Mouse (Mus musculus) hindbrain, embryonic 12.5 days (tissue): ENCODE measurements around the gene Tmem151b. TPM values are rescaled to one million over a fixed set of nuclear protein-coding genes. Genes with fewer than 3 reads are reported as not detected.
A peak's percentile ranks its signal among the peaks of the same experiment; 100 is the strongest.

Experiments
- ATAC-seq: fragments of 200-750 bp; cut with Nextera tagmentation; 2 replicates; pipeline ENCODE4 v1.8.0; 2017; ENCODE audit warnings: moderate TSS enrichment; ENCODE audit not compliant: low FRiP score
- H3K27ac ChIP-seq: fragments of 300-500 bp; sonication (generic); 2 replicates; pipeline ENCODE4 v1.5.1; 2016; ENCODE audit warnings: mild to moderate bottlenecking
- H3K27me3 ChIP-seq: fragments of 300-500 bp; sonication (generic); 2 replicates; pipeline ENCODE4 v1.6.1; 2016; ENCODE audit warnings: mild to moderate bottlenecking
- H3K36me3 ChIP-seq: fragments of 300-500 bp; sonication (generic); 2 replicates; pipeline ENCODE4 v1.6.1; 2016; ENCODE audit warnings: mild to moderate bottlenecking
- H3K4me1 ChIP-seq: fragments of 300-500 bp; sonication (generic); 2 replicates; pipeline ENCODE4 v1.6.1; 2016
- H3K4me2 ChIP-seq: fragments of 300-500 bp; sonication (generic); replicated peaks from 2 replicates; pipeline ENCODE4 v1.6.1; 2016; ENCODE audit warnings: mild to moderate bottlenecking
- H3K4me3 ChIP-seq: fragments of 300-500 bp; sonication (generic); 2 replicates; pipeline ENCODE4 v1.5.1; 2016; ENCODE audit warnings: mild to moderate bottlenecking
- H3K9ac ChIP-seq: fragments of 300-500 bp; sonication (generic); 2 replicates; pipeline ENCODE4 v1.6.1; 2016; ENCODE audit warnings: mild to moderate bottlenecking, moderate library complexity
- H3K9me3 ChIP-seq: fragments of 300-500 bp; sonication (generic); replicated peaks from 2 replicates; pipeline ENCODE4 v1.6.1; 2016; ENCODE audit warnings: mild to moderate bottlenecking
- WGBS: fragments of 180-500 bp; shearing (Covaris S2); methylation state at CpG from one replicate; pipeline ENCODE4 v1.1.7; 2016; 5-methylcytosine and 5-hydroxymethylcytosine counted together
- polyA plus RNA-seq: library from polyadenylated mRNA; unstranded; fragments of >200 nt; fragmentation: Nextera tagmentation; extraction: Ambion mirVana; gene quantifications from 2 replicates; pipeline ENCODE4 v1.2.1, GENCODE M21; 2016

Gene Tmem151b
- polyA plus RNA-seq, 1 experiment from 2014 or later = 13.0 TPM

- peaks cover 57% of the 10 kb centered on the region for H3K27me3 ChIP-seq
- H3K4me3 ChIP-seq = no peak overlapping the region
- no peak for ATAC-seq
- H3K4me1 ChIP-seq = peaks cover 62% of the 10 kb centered on the region
- peak overlapping the region; percentile 71 for H3K4me2 ChIP-seq
- 78% methylated on average over 5 of the region's 5 CpGs for WGBS
- no peaks in the 10 kb centered on the region for H3K9me3 ChIP-seq
- H3K36me3 ChIP-seq = peaks cover 20% of the 10 kb centered on the region
- H3K27ac ChIP-seq = no peak overlapping the region
- H3K9ac ChIP-seq = no peak overlapping the region
Observed at GRCm38 (mm10) chr17:45547461-45548190, 1.9 kb downstream of the Tmem151b start.

- Histone ChIP-seq H3K4me1 (peaks cover 61% of the 10 kb centered on the region), H3K4me3 (no peak overlapping the region), H3K27ac (no peak overlapping the region), H3K9ac (no peak overlapping the region), H3K9me3 (no peaks in the 10 kb centered on the region), H3K27me3 (peaks cover 62% of the 10 kb centered on the region), H3K36me3 (peaks cover 20% of the 10 kb centered on the region), H3K4me2 (no peak overlapping the region)
- 62% methylated on average over 16 of the region's 16 CpGs for WGBS
- no peak for ATAC-seq
Observed at GRCm38 (mm10) chr17:45546941-45547340, 2.5 kb downstream of the Tmem151b start.

- ATAC-seq = no peak
Observed at GRCm38 (mm10) chr17:45545278-45545961, 4.1 kb downstream of the Tmem151b start.

GRCm38 (mm10) chr17:45544873-45545277, 4.6 kb downstream of the Tmem151b start:
- H3K4me3 ChIP-seq = peak overlapping the region; percentile 18
- no peaks in the 10 kb centered on the region for H3K9me3 ChIP-seq
- H3K27ac ChIP-seq = no peak overlapping the region
- H3K4me2 ChIP-seq = peak overlapping the region; percentile 47
- H3K4me1 ChIP-seq = peaks cover 48% of the 10 kb centered on the region
- H3K36me3 ChIP-seq = peaks cover 20% of the 10 kb centered on the region
- peaks cover 78% of the 10 kb centered on the region for H3K27me3 ChIP-seq
- ATAC-seq = no peak
- 2% methylated on average over 44 of the region's 46 CpGs for WGBS
- 0 out of 2 replicates have a peak overlapping the region, but pooled peaks have one; percentile 38 for H3K9ac ChIP-seq

More at GRCm38 (mm10) chr17:45545278-45545961, 4.1 kb downstream of the Tmem151b start:
- WGBS = 5% methylated on average over 74 of the region's 74 CpGs
- Histone ChIP-seq H3K9ac (0 out of 2 replicates have a peak overlapping the region, but pooled peaks have one; percentile 38), H3K27ac (no peak overlapping the region), H3K4me2 (peak overlapping the region; percentile 47), H3K4me3 (peak overlapping the region; percentile 18), H3K27me3 (peaks cover 73% of the 10 kb centered on the region), H3K4me1 (peaks cover 54% of the 10 kb centered on the region), H3K9me3 (no peaks in the 10 kb centered on the region), H3K36me3 (peaks cover 20% of the 10 kb centered on the region)

- ATAC-seq = peak; percentile 18
- H3K9me3 ChIP-seq = no peaks in the 10 kb centered on the region
- peak overlapping the region; percentile 18; the same call in 1 of the 2 replicates for H3K4me3 ChIP-seq
- H3K9ac ChIP-seq = 0 out of 2 replicates have a peak overlapping the region, but pooled peaks have one; percentile 38
- H3K4me1 ChIP-seq = peaks cover 46% of the 10 kb centered on the region
- no peak overlapping the region for H3K27ac ChIP-seq
- WGBS = 5% methylated on average over 24 of the region's 24 CpGs
- peaks cover 20% of the 10 kb centered on the region for H3K36me3 ChIP-seq
- H3K27me3 ChIP-seq = peaks cover 84% of the 10 kb centered on the region
- H3K4me2 ChIP-seq = peak overlapping the region; percentile 47
Observed at GRCm38 (mm10) chr17:45544001-45544872, 5.2 kb downstream of the Tmem151b start.

- H3K9ac ChIP-seq = no peak overlapping the region
- no peaks in the 10 kb centered on the region for H3K9me3 ChIP-seq
- no peak overlapping the region for H3K4me2 ChIP-seq
- H3K4me1 ChIP-seq = peaks cover 37% of the 10 kb centered on the region
- no peak for ATAC-seq
- H3K27me3 ChIP-seq = peaks cover 89% of the 10 kb centered on the region
- 26% methylated on average over 1 of the region's 1 CpGs for WGBS
- H3K27ac ChIP-seq = no peak overlapping the region
- H3K36me3 ChIP-seq = peaks cover 20% of the 10 kb centered on the region
- no peak overlapping the region for H3K4me3 ChIP-seq
Observed at GRCm38 (mm10) chr17:45543115-45543514, 6.4 kb downstream of the Tmem151b start.

- H3K4me3 ChIP-seq = no peak overlapping the region
- H3K27me3 ChIP-seq = peaks cover 89% of the 10 kb centered on the region
- H3K4me1 ChIP-seq = peaks cover 33% of the 10 kb centered on the region
- H3K36me3 ChIP-seq = peaks cover 20% of the 10 kb centered on the region
- no peak overlapping the region for H3K4me2 ChIP-seq
- 74% methylated on average over 2 of the region's 2 CpGs for WGBS
- no peak overlapping the region for H3K27ac ChIP-seq
- H3K9me3 ChIP-seq = no peaks in the 10 kb centered on the region
- ATAC-seq = no peak
- no peak overlapping the region for H3K9ac ChIP-seq
Observed at GRCm38 (mm10) chr17:45542705-45543104, 6.8 kb downstream of the Tmem151b start.

GRCm38 (mm10) chr17:45542129-45542528, 7.3 kb downstream of the Tmem151b start:
- no peak overlapping the region for H3K27ac ChIP-seq
- H3K4me1 ChIP-seq = peaks cover 30% of the 10 kb centered on the region
- H3K36me3 ChIP-seq = peaks cover 20% of the 10 kb centered on the region
- H3K4me3 ChIP-seq = no peak overlapping the region
- no peak overlapping the region for H3K9ac ChIP-seq
- no peak overlapping the region for H3K4me2 ChIP-seq
- no peaks in the 10 kb centered on the region for H3K9me3 ChIP-seq
- ATAC-seq = no peak
- H3K27me3 ChIP-seq = peaks cover 87% of the 10 kb centered on the region
- WGBS = 42% methylated on average over 6 of the region's 6 CpGs

- ATAC-seq = no peak
- 76% methylated on average over 21 of the region's 21 CpGs for WGBS
Observed at GRCm38 (mm10) chr17:45539664-45540063, 9.8 kb downstream of the Tmem151b start.

GRCm38 (mm10) chr17:45538394-45538793, 11.1 kb downstream of the Tmem151b start:
- no peaks in the 10 kb centered on the region for H3K36me3 ChIP-seq
- 62% methylated on average over 4 of the region's 4 CpGs for WGBS
- H3K9ac ChIP-seq = no peak overlapping the region
- ATAC-seq = no peak
- no peaks in the 10 kb centered on the region; the same call in 1 of the 2 replicates for H3K4me1 ChIP-seq
- H3K4me2 ChIP-seq = no peak overlapping the region
- H3K9me3 ChIP-seq = no peaks in the 10 kb centered on the region
- H3K27ac ChIP-seq = no peak overlapping the region
- no peak overlapping the region for H3K4me3 ChIP-seq
- peaks cover 82% of the 10 kb centered on the region for H3K27me3 ChIP-seq

More at GRCm38 (mm10) chr17:45539664-45540063, 9.8 kb downstream of the Tmem151b start:
- H3K9ac ChIP-seq = no peak overlapping the region
- H3K4me1 ChIP-seq = peaks cover 12% of the 10 kb centered on the region
- no peaks in the 10 kb centered on the region for H3K9me3 ChIP-seq
- H3K4me3 ChIP-seq = no peak overlapping the region
- H3K27me3 ChIP-seq = peaks cover 84% of the 10 kb centered on the region
- H3K36me3 ChIP-seq = peaks cover 4% of the 10 kb centered on the region; the same call in 1 of the 2 replicates
- H3K4me2 ChIP-seq = no peak overlapping the region
- no peak overlapping the region for H3K27ac ChIP-seq

GRCm38 (mm10) chr17:45536264-45536663, 13.2 kb downstream of the Tmem151b start:
- Histone ChIP-seq H3K27me3 (peaks cover 78% of the 10 kb centered on the region), H3K4me1 (no peaks in the 10 kb centered on the region), H3K9ac (no peak overlapping the region), H3K27ac (no peak overlapping the region), H3K4me2 (no peak overlapping the region), H3K36me3 (no peaks in the 10 kb centered on the region), H3K4me3 (no peak overlapping the region), H3K9me3 (no peaks in the 10 kb centered on the region)
- no peak for ATAC-seq
- WGBS = 18% methylated on average over 5 of the region's 5 CpGs

- Histone ChIP-seq H3K4me3 (no peak overlapping the region), H3K27ac (no peak overlapping the region), H3K4me2 (no peak overlapping the region), H3K9ac (no peak overlapping the region), H3K36me3 (no peaks in the 10 kb centered on the region), H3K4me1 (no peaks in the 10 kb centered on the region), H3K9me3 (no peaks in the 10 kb centered on the region), H3K27me3 (peaks cover 74% of the 10 kb centered on the region)
- 59% methylated on average over 15 of the region's 15 CpGs for WGBS
- ATAC-seq = no peak
Observed at GRCm38 (mm10) chr17:45532896-45533295, 16.6 kb downstream of the Tmem151b start.
